Mouse (Mus musculus) brown adipose tissue, adult 24 weeks (tissue): ENCODE data around the gene Tspan3. TPM values are rescaled to one million over a fixed set of nuclear protein-coding genes. Genes with fewer than 3 reads are reported as not detected.

ENCODE experiments used
- H3K27ac ChIP-seq: fragments of 200-500 bp; replicated peaks from 2 replicates; pipeline ENCODE4 v1.5.1; 2012; ENCODE audit warnings: low read depth, mild to moderate bottlenecking, low read length
- H3K4me1 ChIP-seq: fragments of 200-500 bp; 2 replicates; pipeline ENCODE4 v1.6.1; 2012; ENCODE audit warnings: low read length, mixed read lengths; ENCODE audit not compliant: control insufficient read depth, insufficient read depth, insufficient read length
- H3K4me3 ChIP-seq: fragments of 200-500 bp; 2 replicates; pipeline ENCODE4 v1.5.1; 2012; ENCODE audit warnings: low read depth, mild to moderate bottlenecking, low read length, moderate library complexity; ENCODE audit not compliant: insufficient read depth
- polyA plus RNA-seq: library from polyadenylated mRNA; stranded (reverse); fragments of >200 nt; gene quantifications from 2 replicates; pipeline ENCODE4 v1.2.4, GENCODE M21; 2012; ENCODE audit not compliant: missing spikeins, insufficient read depth, insufficient read length

Tspan3 gene
- polyA plus RNA-seq, 1 experiment: 171 TPM

- Histone ChIP-seq H3K4me1 (no peaks in the 10 kb centered on the region), H3K4me3 (no peak overlapping the region), H3K27ac (no peak overlapping the region)
These were observed 30.7 kb downstream of the Tspan3 start for GRCm38 (mm10) chr9:56134614-56135013.

GRCm38 (mm10) chr9:56133970-56134369, 31.3 kb downstream of the Tspan3 start:
- Histone ChIP-seq H3K4me3 (no peak overlapping the region), H3K4me1 (no peaks in the 10 kb centered on the region), H3K27ac (no peak overlapping the region)

- Histone ChIP-seq H3K4me3 (no peak overlapping the region), H3K4me1 (no peaks in the 10 kb centered on the region), H3K27ac (no peak overlapping the region)
These were observed 33.3 kb downstream of the Tspan3 start for GRCm38 (mm10) chr9:56131813-56132525.

GRCm38 (mm10) chr9:56130536-56130935, 34.7 kb downstream of the Tspan3 start:
- Histone ChIP-seq H3K4me1 (no peaks in the 10 kb centered on the region), H3K27ac (no peak overlapping the region), H3K4me3 (no peak overlapping the region)

GRCm38 (mm10) chr9:56129951-56130350, 35.3 kb downstream of the Tspan3 start:
- H3K4me3 ChIP-seq: no peak overlapping the region
- no peaks in the 10 kb centered on the region for H3K4me1 ChIP-seq
- no peak overlapping the region for H3K27ac ChIP-seq

- Histone ChIP-seq H3K4me3 (no peak overlapping the region), H3K4me1 (no peaks in the 10 kb centered on the region), H3K27ac (no peak overlapping the region)
These were observed 36.9 kb downstream of the Tspan3 start for GRCm38 (mm10) chr9:56128331-56128730.

GRCm38 (mm10) chr9:56126453-56127173, 38.7 kb downstream of the Tspan3 start:
- H3K27ac ChIP-seq: no peak overlapping the region
- H3K4me3 ChIP-seq: no peak overlapping the region
- no peaks in the 10 kb centered on the region for H3K4me1 ChIP-seq

- H3K27ac ChIP-seq: no peak overlapping the region
- H3K4me3 ChIP-seq: no peak overlapping the region
- no peaks in the 10 kb centered on the region for H3K4me1 ChIP-seq
These were observed 40.7 kb downstream of the Tspan3 start for GRCm38 (mm10) chr9:56124561-56124960.

- H3K27ac ChIP-seq: no peak overlapping the region
- H3K4me1 ChIP-seq: no peaks in the 10 kb centered on the region
These were observed 41.7 kb downstream of the Tspan3 start for GRCm38 (mm10) chr9:56123613-56124012.

GRCm38 (mm10) chr9:56122973-56123372, 42.3 kb downstream of the Tspan3 start:
- H3K4me1 ChIP-seq: no peaks in the 10 kb centered on the region
- H3K27ac ChIP-seq: no peak overlapping the region
- H3K4me3 ChIP-seq: no peak overlapping the region

More at GRCm38 (mm10) chr9:56123613-56124012, 41.7 kb downstream of the Tspan3 start:
- no peak overlapping the region for H3K4me3 ChIP-seq

GRCm38 (mm10) chr9:56121097-56121496, 44.2 kb downstream of the Tspan3 start:
- Histone ChIP-seq H3K27ac (no peak overlapping the region), H3K4me3 (no peak overlapping the region), H3K4me1 (no peaks in the 10 kb centered on the region)

- no peak overlapping the region for H3K27ac ChIP-seq
- H3K4me1 ChIP-seq: no peaks in the 10 kb centered on the region
- no peak overlapping the region for H3K4me3 ChIP-seq
These were observed 45.6 kb downstream of the Tspan3 start for GRCm38 (mm10) chr9:56119651-56120050.

- peak overlapping the region; percentile 44 for H3K4me3 ChIP-seq
- H3K4me1 ChIP-seq: no peaks in the 10 kb centered on the region
- H3K27ac ChIP-seq: no peak overlapping the region
These were observed 46.7 kb downstream of the Tspan3 start for GRCm38 (mm10) chr9:56118582-56118981.

GRCm38 (mm10) chr9:56118091-56118490, 47.2 kb downstream of the Tspan3 start:
- Histone ChIP-seq H3K4me3 (no peak overlapping the region), H3K4me1 (no peaks in the 10 kb centered on the region), H3K27ac (no peak overlapping the region)

GRCm38 (mm10) chr9:56108174-56108573, 57.1 kb downstream of the Tspan3 start:
- no peak overlapping the region for H3K4me3 ChIP-seq
- peak overlapping the region; percentile 26 for H3K27ac ChIP-seq
- no peaks in the 10 kb centered on the region for H3K4me1 ChIP-seq

- Histone ChIP-seq H3K4me3 (no peak overlapping the region), H3K27ac (no peak overlapping the region; the same call in 1 of the 2 replicates), H3K4me1 (no peaks in the 10 kb centered on the region)
These were observed 57.8 kb downstream of the Tspan3 start for GRCm38 (mm10) chr9:56107527-56107926.
